Mouse (Mus musculus) CH12.LX (cell line): ENCODE data around the gene Irx4. TPM values are rescaled to one million over a fixed set of nuclear protein-coding genes. Genes with fewer than 3 reads are reported as not detected.

Experiments used
- DNase-seq: peaks from one replicate; pipeline ENCODE4 v3.0.0-alpha.2; 2013; ENCODE audit errors: extremely low read depth
- H3K27ac ChIP-seq: 2 replicates; pipeline ENCODE4 v1.5.1; 2012; ENCODE audit warnings: low read depth, mild to moderate bottlenecking, control low read depth, moderate library complexity; ENCODE audit not compliant: insufficient read depth
- H3K27me3 ChIP-seq: replicated peaks from 2 replicates; pipeline ENCODE3; 2012; ENCODE audit warnings: inconsistent platforms
- H3K36me3 ChIP-seq, 2 experiments: replicated peaks in 1 of 2; 2 replicates each; pipeline versions ENCODE3 to v1.6.1; 2012; ENCODE audit warnings: inconsistent platforms in 1 of 2, low read length in 1 of 2, mild to moderate bottlenecking in 1 of 2, mixed read lengths in 1 of 2, moderate library complexity in 1 of 2; ENCODE audit not compliant: control insufficient read depth in 1 of 2, insufficient read depth in 1 of 2
- H3K4me1 ChIP-seq, 2 experiments: 2 replicates each; pipeline ENCODE4 v1.6.1; 2012; ENCODE audit warnings: inconsistent platforms in 1 of 2, moderate library complexity in 1 of 2; ENCODE audit not compliant: insufficient read depth in 2 of 2, control insufficient read depth in 1 of 2
- H3K4me2 ChIP-seq: 2 replicates; pipeline ENCODE4 v1.6.1; 2012; ENCODE audit warnings: low read depth, mild to moderate bottlenecking, control low read depth; ENCODE audit not compliant: poor library complexity, insufficient read depth, severe bottlenecking
- H3K4me3 ChIP-seq, 3 experiments: fragments of 150-350 bp in 1 of 3; sonication (generic) in 1 of 3; replicated peaks in 1 of 3; 2 replicates each; pipeline versions ENCODE3 to v1.5.1; 2011 to 2012; ENCODE audit warnings: low read depth in 2 of 3, low read length in 2 of 3, mild to moderate bottlenecking in 2 of 3, moderate library complexity in 2 of 3, control low read depth in 1 of 3, improper control_type of control experiment in 1 of 3, inconsistent platforms in 1 of 3, mixed read lengths in 1 of 3; ENCODE audit not compliant: poor library complexity in 1 of 3
- H3K79me2 ChIP-seq: replicated peaks from 2 replicates; pipeline ENCODE4 v1.6.1; 2012; ENCODE audit warnings: mild to moderate bottlenecking, moderate library complexity; ENCODE audit not compliant: control insufficient read depth, poor library complexity, insufficient read depth, severe bottlenecking; ENCODE audit errors: extremely low read depth
- H3K9ac ChIP-seq: 2 replicates; pipeline ENCODE4 v1.6.1; 2012; ENCODE audit warnings: low read depth, mild to moderate bottlenecking, control low read depth, moderate library complexity; ENCODE audit not compliant: insufficient read depth
- H3K9me3 ChIP-seq: replicated peaks from 2 replicates; pipeline ENCODE3; 2012; ENCODE audit warnings: low read length, inconsistent platforms, mixed read lengths
- CHD2 ChIP-seq: IDR thresholded peaks from 2 replicates; pipeline ENCODE4 v1.6.1; 2011; ENCODE audit warnings: low read length, improper control_type of control experiment
- E2F4 ChIP-seq: IDR thresholded peaks from 2 replicates; pipeline ENCODE4 v1.6.1; 2011; ENCODE audit warnings: low read depth, low read length, improper control_type of control experiment; ENCODE audit not compliant: insufficient replicate concordance
- EP300 ChIP-seq: IDR thresholded peaks from 2 replicates; pipeline ENCODE4 v1.6.1; 2011; ENCODE audit warnings: low read length, improper control_type of control experiment
- ETS1 ChIP-seq: conservative IDR thresholded peaks from 2 replicates; pipeline ENCODE4 v1.6.1; 2012; ENCODE audit warnings: low read depth, mild to moderate bottlenecking, inconsistent platforms, low read length, improper control_type of control experiment, moderate library complexity
- GABPA ChIP-seq: IDR thresholded peaks from 2 replicates; pipeline ENCODE4 v1.6.1; 2012; ENCODE audit warnings: low read depth, low read length, improper control_type of control experiment, inconsistent platforms; ENCODE audit not compliant: insufficient replicate concordance
- HCFC1 ChIP-seq: IDR thresholded peaks from 2 replicates; pipeline ENCODE4 v1.6.1; 2012; ENCODE audit warnings: low read depth, mild to moderate bottlenecking, inconsistent platforms, low read length, improper control_type of control experiment
- IRF4 ChIP-seq: IDR thresholded peaks from 2 replicates; pipeline ENCODE4 v1.6.1; 2014; ENCODE audit warnings: low read depth, mild to moderate bottlenecking, inconsistent platforms, low read length, improper control_type of control experiment
- JUND ChIP-seq: conservative IDR thresholded peaks from 2 replicates; pipeline ENCODE4 v1.6.1; 2011; ENCODE audit warnings: low read depth, low read length, improper control_type of control experiment
- MAX ChIP-seq: IDR thresholded peaks from 2 replicates; pipeline ENCODE4 v1.6.1; 2011; ENCODE audit warnings: low read length, improper control_type of control experiment
- MAZ ChIP-seq: IDR thresholded peaks from 2 replicates; pipeline ENCODE4 v1.6.1; 2012; ENCODE audit warnings: low read depth, mild to moderate bottlenecking, inconsistent platforms, low read length, improper control_type of control experiment, moderate library complexity
- MYC ChIP-seq: IDR thresholded peaks from 2 replicates; pipeline ENCODE4 v1.6.1; 2011; ENCODE audit warnings: low read depth, mild to moderate bottlenecking, improper control_type of control experiment, low read length
- NELFE ChIP-seq: IDR thresholded peaks from 2 replicates; pipeline ENCODE4 v1.6.1; 2011; ENCODE audit warnings: low read depth, low read length, improper control_type of control experiment
- PAX5 ChIP-seq: IDR thresholded peaks from 2 replicates; pipeline ENCODE4 v1.6.1; 2012; ENCODE audit warnings: low read length, inconsistent platforms, mixed read lengths
- POLR2AphosphoS2 ChIP-seq: IDR thresholded peaks from 2 replicates; pipeline ENCODE4 v1.6.1; 2011; ENCODE audit warnings: low read depth, low read length, improper control_type of control experiment
- RAD21 ChIP-seq: IDR thresholded peaks from 2 replicates; pipeline ENCODE4 v1.6.1; 2011; ENCODE audit warnings: low read depth, mild to moderate bottlenecking, low read length, improper control_type of control experiment, moderate library complexity
- RCOR1 ChIP-seq: conservative IDR thresholded peaks from 2 replicates; pipeline ENCODE4 v1.6.1; 2012; ENCODE audit warnings: low read depth, mild to moderate bottlenecking, inconsistent platforms, low read length, improper control_type of control experiment
- SIN3A ChIP-seq: IDR thresholded peaks from 2 replicates; pipeline ENCODE4 v1.6.1; 2012; ENCODE audit warnings: low read length, improper control_type of control experiment, inconsistent platforms
- SMC3 ChIP-seq: IDR thresholded peaks from 2 replicates; pipeline ENCODE4 v1.6.1; 2011; ENCODE audit warnings: low read depth, low read length, improper control_type of control experiment
- USF2 ChIP-seq: conservative IDR thresholded peaks from 2 replicates; pipeline ENCODE4 v1.6.1; 2011; ENCODE audit warnings: low read depth, low read length, improper control_type of control experiment
- ZKSCAN1 ChIP-seq: IDR thresholded peaks from 2 replicates; pipeline ENCODE4 v1.6.1; 2012; ENCODE audit warnings: low read depth, inconsistent platforms, low read length, improper control_type of control experiment, borderline replicate concordance
- ZNF384 ChIP-seq: IDR thresholded peaks from 2 replicates; pipeline ENCODE4 v1.6.1; 2012; ENCODE audit warnings: low read depth, low read length, improper control_type of control experiment, inconsistent platforms
- dilution Hi-C: fragments of 300-500 bp; cut with MboI; formaldehyde crosslinking; loops from 2 replicates; pipeline ENCODE4 v1.14.3; 2020; ENCODE audit warnings: low sequenced_read_pairs; ENCODE audit not compliant: extremely low pct_unique_long_range_greater_than_20kb, extremely low pct_ligation_motif_present
- in situ Hi-C: fragments of 300-500 bp; cut with MboI; formaldehyde crosslinking; loops from 3 replicates; pipeline ENCODE4 v1.14.3; 2019; ENCODE audit warnings: low sequenced_read_pairs, low pct_ligation_motif_present, low pct_unique_long_range_greater_than_20kb, mixed read lengths
- polyA plus RNA-seq: library from polyadenylated mRNA; unstranded; fragments of >175 nt; gene quantifications from 2 replicates; pipeline ENCODE4 v1.2.1, GENCODE M21; 2012; ENCODE audit warnings: low read depth; ENCODE audit not compliant: insufficient read length
- total RNA-seq, 2 experiments: library from RNA; depleted of rRNA; stranded (reverse); fragments of 300-350 nt in 1 of 2; fragments of >200 nt in 1 of 2; gene quantifications; 2 replicates each; pipeline ENCODE4 v1.2.3; 2012 to 2014

Gene Irx4
- total and polyA plus RNA-seq, 3 experiments: not detected

DNA sequence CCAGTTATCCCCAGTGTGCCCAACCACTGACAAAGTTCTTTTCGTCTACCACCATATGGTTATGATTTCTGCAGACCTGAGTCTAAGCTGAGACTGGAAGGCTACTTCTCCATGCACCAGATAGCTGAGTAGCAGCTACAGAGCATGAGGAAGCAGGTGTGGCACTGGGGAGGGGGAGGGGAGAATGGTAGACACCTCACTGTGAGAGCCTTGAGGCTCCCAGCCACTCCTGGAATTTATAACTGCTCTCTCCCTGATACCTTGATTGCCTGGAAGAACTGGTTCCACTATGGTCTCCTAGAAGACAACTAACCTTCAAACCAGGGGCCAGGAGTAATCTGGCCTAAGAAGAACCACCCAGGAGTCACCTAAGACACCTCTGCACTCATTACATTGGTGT, 18.9 kb downstream of the Irx4 start:
- H3K4me1 ChIP-seq: peaks cover 0 to 38% of the 10 kb centered on the region in 2 experiments; a peak in 3 of 4 replicates
- no peak overlapping the region for H3K4me2 ChIP-seq
- H3K36me3 ChIP-seq: no peaks in the 10 kb centered on the region
- no peak overlapping the region for H3K4me3 ChIP-seq
- dilution Hi-C loops (no loop called here), in situ Hi-C loops (no loop called here)
- TF ChIP-seq IRF4: no peak
- TF ChIP-seq SMC3: no peak
- no peak overlapping the region for H3K9ac ChIP-seq
- H3K79me2 ChIP-seq: no peaks in the 10 kb centered on the region
- no peaks in the 10 kb centered on the region for H3K27me3 ChIP-seq
- H3K9me3 ChIP-seq: no peaks in the 10 kb centered on the region
- DNase-seq: no peak
- H3K27ac ChIP-seq: no peak overlapping the region

DNA sequence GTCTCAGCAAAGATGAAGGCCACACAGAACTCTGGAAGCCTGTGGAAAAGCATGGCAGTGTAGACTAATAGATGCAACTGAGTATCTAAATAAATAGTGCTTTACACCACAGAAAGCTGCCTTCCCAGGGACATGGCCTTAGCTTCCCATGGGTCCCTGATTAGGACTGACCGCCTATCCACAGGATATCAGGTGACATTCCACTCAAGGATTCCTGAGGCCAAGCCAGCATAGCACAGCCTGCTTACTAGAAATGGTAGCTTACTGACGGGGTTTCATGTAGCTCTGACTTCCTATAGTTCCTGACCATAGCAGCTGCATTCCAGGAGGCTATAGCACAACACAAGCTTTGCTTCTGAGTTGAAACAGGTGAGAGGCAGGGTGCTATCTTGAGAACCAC, 22.1 kb downstream of the Irx4 start:
- Histone ChIP-seq H3K79me2 (no peaks in the 10 kb centered on the region), H3K27ac (no peak overlapping the region), H3K9ac (no peak overlapping the region), H3K9me3 (no peaks in the 10 kb centered on the region), H3K36me3 (no peaks in the 10 kb centered on the region), H3K4me2 (no peak overlapping the region)
- in situ Hi-C loops: no loop called here
- dilution Hi-C loops: no loop called here
- no peak for TF ChIP-seq ZKSCAN1
- TF ChIP-seq USF2: no peak
- TF ChIP-seq PAX5: no peak
- TF ChIP-seq MAZ: no peak
- TF ChIP-seq EP300: no peak
- TF ChIP-seq GABPA: no peak
- TF ChIP-seq POLR2AphosphoS2: no peak
- TF ChIP-seq MYC: no peak
- no peak for TF ChIP-seq SIN3A
- TF ChIP-seq RAD21: no peak
- TF ChIP-seq MAX: no peak
- TF ChIP-seq HCFC1: no peak
- TF ChIP-seq JUND: no peak
- no peak for TF ChIP-seq E2F4
- TF ChIP-seq NELFE: no peak
- no peak for TF ChIP-seq RCOR1
- TF ChIP-seq ETS1: no peak
- TF ChIP-seq CHD2: no peak
- no peak for TF ChIP-seq ZNF384
- TF ChIP-seq, all 38 proteins: peak for 0
- DNase-seq: no peak
- no peak overlapping the region for H3K4me3 ChIP-seq
- H3K27me3 ChIP-seq: no peaks in the 10 kb centered on the region
- peaks cover 0 to 19% of the 10 kb centered on the region in 2 experiments; a peak in 3 of 4 replicates for H3K4me1 ChIP-seq
